In genomic region chr5:29388944-29389765, GRCm38 (mm10) we compare ENCODE assay signal across 9 mouse cellular contexts. TPM values are rescaled to one million over a fixed set of nuclear protein-coding genes. Genes with fewer than 3 reads are reported as not detected.
A peak's percentile ranks its signal among the peaks of the same experiment; 100 is the strongest.
DNase-seq lines count a peak whose midpoint lies in the region; ATAC-seq and TF ChIP-seq lines count a peak whose summit lies in the region.
"Had no signal": no experiment of that assay in that cellular context is flagged by ENCODE, and none has a peak within 500 bp of the region (broad histone marks: within the 10 kb centered on the region; RNA-seq: fewer than 3 reads in every experiment).

No protein-coding gene starts in this region.

- no peaks in the 10 kb centered on the region for H3K9me3 ChIP-seq in forebrain, embryonic 13.5 days (replicated peaks)
- H3K9me3 ChIP-seq: limb, embryonic 15.5 days had no signal

- intact Hi-C loops in heart, postnatal 36 days (cut with DNase I), result loop anchor here (1.0 to 5.0 kb wide), 2 partner anchors 183 to 298 kb away; no protein-coding TSS in a partner anchor

- no peak overlapping the region for H3K27ac ChIP-seq in forebrain, embryonic 13.5 days
- no peak overlapping the region for H3K27ac ChIP-seq in small intestine, adult 2 months (ENCODE audit: insufficient read depth, low read depth, low read length)
- H3K27ac ChIP-seq: limb, embryonic 15.5 days had no signal

- no peaks in the 10 kb centered on the region for H3K4me1 ChIP-seq in forebrain, embryonic 13.5 days
- peaks cover 4% of the 10 kb centered on the region; the same call in 1 of the 2 replicates for H3K4me1 ChIP-seq in small intestine, adult 2 months (ENCODE audit: control insufficient read depth, insufficient read depth, insufficient read length, low read length)
- H3K4me1 ChIP-seq: limb, embryonic 15.5 days had no signal

- TF ChIP-seq POLR2A in small intestine, adult 2 months (IDR thresholded peaks at IDR 0.05; ENCODE audit: low read depth, low read length), result no peak

- no peak overlapping the region for H3K4me2 ChIP-seq in forebrain, embryonic 13.5 days
- H3K4me2 ChIP-seq: limb, embryonic 15.5 days had no signal

- no peak overlapping the region for H3K4me3 ChIP-seq in forebrain, embryonic 13.5 days
- no peak overlapping the region for H3K4me3 ChIP-seq in small intestine, adult 2 months (ENCODE audit: low read depth, low read length)
- H3K4me3 ChIP-seq: limb, embryonic 15.5 days had no signal

- H3K27me3 ChIP-seq in forebrain, embryonic 13.5 days, result no peaks in the 10 kb centered on the region
- H3K27me3 ChIP-seq in small intestine, adult 2 months (ENCODE audit: control insufficient read depth, insufficient read depth, low read length), result no peaks in the 10 kb centered on the region
- H3K27me3 ChIP-seq: limb, embryonic 15.5 days had no signal

- H3K9ac ChIP-seq in forebrain, embryonic 13.5 days, result no peak overlapping the region
- H3K9ac ChIP-seq: limb, embryonic 15.5 days had no signal

- peak; percentile 98 for TF ChIP-seq CTCF in small intestine, adult 2 months (IDR thresholded peaks at IDR 0.05; ENCODE audit: extremely low read depth, insufficient read length, insufficient replicate concordance, low read depth, low read length)

- ATAC-seq in forebrain, embryonic 13.5 days, result peak; percentile 68; the same call in 1 of the 2 replicates

- WGBS in forebrain, embryonic 13.5 days, result 23% methylated on average over 15 of the region's 15 CpGs
- WGBS in small intestine, adult 2 months, result 21% methylated on average over 15 of the region's 15 CpGs

- no peaks in the 10 kb centered on the region for H3K36me3 ChIP-seq in forebrain, embryonic 13.5 days (ENCODE audit: poor library complexity, severe bottlenecking)
- H3K36me3 ChIP-seq in small intestine, adult 2 months (ENCODE audit: control insufficient read depth, insufficient read depth, low read length), result no peaks in the 10 kb centered on the region
- H3K36me3 ChIP-seq: limb, embryonic 15.5 days had no signal

- DNase-seq in ES-CJ7 (ENCODE audit: low read depth, low spot score), result peak; percentile 68
- DNase-seq in brain, adult 2 months (ENCODE audit: low read depth, low spot score), result peak; percentile 85
- peak; percentile 83 to 88 for DNase-seq in heart, postnatal 36 days
- DNase-seq in layer of hippocampus, postnatal 14 days (ENCODE audit: low spot score in 2 of 2), result peak; percentile 50 to 64
- DNase-seq in lung, postnatal 4 days, result peak; percentile 78 to 83
- DNase-seq in yolk sac, embryonic 10.5 days (ENCODE audit: low spot score), result peak; percentile 52

RNA-seq across cellular contexts. Expression of gene Lmbr1, which starts 11.0 kb away (rescaled TPM):
- 17.3 and 18.7 TPM in 2 replicates for polyA plus RNA-seq in forebrain, embryonic 13.5 days (2015; fragmentation: Nextera tagmentation; extraction: Ambion mirVana)
- total RNA-seq in heart, postnatal 36 days (2021), result 10 to 100 TPM; 12.5 to 15.2 TPM
- 10 to 100 TPM; 29.3 to 33.7 TPM for total RNA-seq in layer of hippocampus, postnatal 14 days (2021)
- 0.79 and 1.5 TPM in 2 replicates for polyA plus RNA-seq in small intestine, adult 2 months (2012; rRNA removed)

RNA-seq across cellular contexts. Expression of gene Nom1, which starts 45.3 kb away (rescaled TPM):
- 26.0 and 26.6 TPM in 2 replicates for polyA plus RNA-seq in forebrain, embryonic 13.5 days (2015; fragmentation: Nextera tagmentation; extraction: Ambion mirVana)
- total RNA-seq in heart, postnatal 36 days (2021), result 10 to 100 TPM; 12.9 to 13.3 TPM
- 10 to 100 TPM; 14.2 to 17.4 TPM for total RNA-seq in layer of hippocampus, postnatal 14 days (2021)
- 1.7 and 2.7 TPM in 2 replicates for polyA plus RNA-seq in small intestine, adult 2 months (2012; rRNA removed)
